Mouse (Mus musculus) erythroblast, embryonic 14.5 days (primary cell): Measurements from ENCODE around the gene Slc37a1.

ENCODE experiments used
- GATA1 ChIP-seq: IDR thresholded peaks from 2 replicates; pipeline ENCODE4 v1.6.1; 2012; ENCODE audit warnings: low read length, inconsistent platforms, mixed read lengths
- TAL1 ChIP-seq: IDR thresholded peaks from 3 replicates; pipeline ENCODE4 v1.6.1; 2012; ENCODE audit warnings: low read length, inconsistent platforms, mixed read lengths

- TF ChIP-seq TAL1 (no peak), GATA1 (no peak)
Measured at GRCm38 (mm10) chr17:31344172-31344801, 57.7 kb downstream of the Slc37a1 start.
